Comparison of ENCODE assay signal across 10 mouse cellular contexts in genomic region chr2:164967193-164967592, GRCm38 (mm10). TPM values are rescaled to one million over a fixed set of nuclear protein-coding genes. Genes with fewer than 3 reads are reported as not detected.
DNase-seq lines count a peak whose midpoint lies in the region; ATAC-seq and TF ChIP-seq lines count a peak whose summit lies in the region.
"Had no signal": no experiment of that assay in that cellular context is flagged by ENCODE, and none has a peak within 500 bp of the region (broad histone marks: within the 10 kb centered on the region; RNA-seq: fewer than 3 reads in every experiment).

No protein-coding gene starts in this region.

- TF ChIP-seq POLR2A in lung, adult 2 months (IDR thresholded peaks at IDR 0.05; ENCODE audit: borderline replicate concordance, extremely low read depth, low read depth, low read length): no peak

- 15% methylated on average over 6 of the region's 6 CpGs for WGBS in lung, postnatal 0 days
- 17% methylated on average over 6 of the region's 6 CpGs for WGBS in lung, adult 2 months
- 5% methylated on average over 6 of the region's 6 CpGs for WGBS in forebrain, embryonic 12.5 days
- WGBS in midbrain, postnatal 0 days: 10% methylated on average over 6 of the region's 6 CpGs

- no peak for ATAC-seq in lung, postnatal 0 days
- no peak for ATAC-seq in forebrain, embryonic 12.5 days (ENCODE audit: low FRiP score)
- ATAC-seq in midbrain, postnatal 0 days (ENCODE audit: low FRiP score): no peak

- H3K4me3 ChIP-seq in lung, postnatal 0 days (ENCODE audit: low read depth, low read length): no peak overlapping the region
- no peak overlapping the region for H3K4me3 ChIP-seq in lung, adult 2 months (replicated peaks; ENCODE audit: extremely low read depth, low read depth, low read length)
- 0 out of 2 replicates have a peak overlapping the region, but pooled peaks have one; percentile 44 for H3K4me3 ChIP-seq in forebrain, embryonic 12.5 days (replicated peaks)
- H3K4me3 ChIP-seq in midbrain, postnatal 0 days (ENCODE audit: low read depth, low read length): peak overlapping the region; percentile 78

- no peak for TF ChIP-seq EP300 in lung, postnatal 0 days (IDR thresholded peaks at IDR 0.05)

- H3K4me1 ChIP-seq in lung, postnatal 0 days (ENCODE audit: insufficient read depth, low read depth, low read length): no peaks in the 10 kb centered on the region
- H3K4me1 ChIP-seq in lung, adult 2 months (ENCODE audit: control insufficient read depth, insufficient read depth, low read length): no peaks in the 10 kb centered on the region
- H3K4me1 ChIP-seq in forebrain, embryonic 12.5 days: peaks cover 74% of the 10 kb centered on the region
- peaks cover 31% of the 10 kb centered on the region for H3K4me1 ChIP-seq in midbrain, postnatal 0 days (ENCODE audit: insufficient read depth, low read length)
- H3K4me1 ChIP-seq: liver, embryonic 13.5 days had no signal

- no peak overlapping the region for H3K27ac ChIP-seq in lung, postnatal 0 days (ENCODE audit: low read length)
- no peak overlapping the region for H3K27ac ChIP-seq in forebrain, embryonic 12.5 days
- peak overlapping the region; percentile 92 for H3K27ac ChIP-seq in midbrain, postnatal 0 days (ENCODE audit: low read depth, low read length)
- H3K27ac ChIP-seq: liver, embryonic 13.5 days had no signal

- H3K27me3 ChIP-seq in lung, postnatal 0 days (replicated peaks; ENCODE audit: insufficient read depth, low read length): peaks cover 52% of the 10 kb centered on the region
- peaks cover 65% of the 10 kb centered on the region for H3K27me3 ChIP-seq in forebrain, embryonic 12.5 days
- H3K27me3 ChIP-seq in midbrain, postnatal 0 days (ENCODE audit: insufficient read depth, low read length): no peaks in the 10 kb centered on the region

- no peaks in the 10 kb centered on the region for H3K36me3 ChIP-seq in lung, postnatal 0 days (ENCODE audit: insufficient read depth, low read length)
- H3K36me3 ChIP-seq in forebrain, embryonic 12.5 days (replicated peaks): no peaks in the 10 kb centered on the region
- H3K36me3 ChIP-seq in midbrain, postnatal 0 days (ENCODE audit: insufficient read depth, low read length): no peaks in the 10 kb centered on the region
- H3K36me3 ChIP-seq: liver, embryonic 13.5 days had no signal

- H3K4me2 ChIP-seq in lung, postnatal 0 days (replicated peaks; ENCODE audit: low read depth, low read length): no peak overlapping the region
- peak overlapping the region; percentile 64; the same call in 1 of the 2 replicates for H3K4me2 ChIP-seq in forebrain, embryonic 12.5 days
- peak overlapping the region; percentile 68 for H3K4me2 ChIP-seq in midbrain, postnatal 0 days (ENCODE audit: low read depth, low read length, poor library complexity, severe bottlenecking)
- H3K4me2 ChIP-seq: liver, embryonic 13.5 days had no signal

- H3K9me3 ChIP-seq in lung, postnatal 0 days (ENCODE audit: low read length): no peaks in the 10 kb centered on the region
- no peaks in the 10 kb centered on the region for H3K9me3 ChIP-seq in forebrain, embryonic 12.5 days
- no peaks in the 10 kb centered on the region for H3K9me3 ChIP-seq in midbrain, postnatal 0 days (ENCODE audit: low read length)
- H3K9me3 ChIP-seq: liver, embryonic 13.5 days had no signal

- H3K9ac ChIP-seq in lung, postnatal 0 days (replicated peaks; ENCODE audit: low read depth): no peak overlapping the region
- no peak overlapping the region for H3K9ac ChIP-seq in forebrain, embryonic 12.5 days
- no peak overlapping the region for H3K9ac ChIP-seq in midbrain, postnatal 0 days (replicated peaks; ENCODE audit: low read length, poor library complexity, severe bottlenecking)
- H3K9ac ChIP-seq: liver, embryonic 13.5 days had no signal

- TF ChIP-seq CTCF in lung, postnatal 0 days (IDR thresholded peaks at IDR 0.05): 0 out of 2 replicates have a peak, but pooled peaks have one; percentile 10
- no peak for TF ChIP-seq CTCF in lung, adult 2 months (IDR thresholded peaks at IDR 0.05; ENCODE audit: insufficient read depth, low read length)
- TF ChIP-seq CTCF in midbrain, postnatal 0 days (IDR thresholded peaks at IDR 0.05): peak; percentile 5; the same call in 1 of the 2 replicates

- no peak for DNase-seq in lung, postnatal 0 days (ENCODE audit: low spot score)
- no peak for DNase-seq in lung, adult 2 months
- DNase-seq in cerebellum, adult 8-10 months: peak; percentile 61
- no peak for DNase-seq in midbrain, postnatal 0 days (ENCODE audit: low spot score)
- DNase-seq in spleen, postnatal 10 days (ENCODE audit: low spot score in 2 of 2): no peak
- DNase-seq in adrenal gland, adult 18-20 months (ENCODE audit: low spot score in 2 of 2): no peak
- no peak for DNase-seq in lung, postnatal 36 days
- DNase-seq: adrenal gland, postnatal 36 days; liver, embryonic 13.5 days had no signal

RNA-seq across cellular contexts. Expression of gene Slc12a5, which starts 6.6 kb away (rescaled TPM):
- 0.84 and 1.0 TPM in 2 replicates for polyA plus RNA-seq in lung, postnatal 0 days (2015; fragmentation: Nextera tagmentation; extraction: Ambion mirVana)
- 3.6 and 3.9 TPM in 2 replicates for polyA plus RNA-seq in lung, adult 2 months (2012; rRNA removed)
- 5.6 and 6.2 TPM in 2 replicates for polyA plus RNA-seq in forebrain, embryonic 12.5 days (2016; fragmentation: Nextera tagmentation; extraction: Ambion mirVana)
- 311 and 368 TPM in 2 replicates for total RNA-seq in midbrain, postnatal 0 days (2014; rRNA removed)
- 83.5 and 86.4 TPM in 2 replicates for polyA plus RNA-seq in midbrain, postnatal 0 days (2015; fragmentation: Nextera tagmentation; extraction: Ambion mirVana)
- total RNA-seq in adrenal gland, adult 18-20 months (2021): 1 to 10 TPM; 5.2 to 9.0 TPM

RNA-seq across cellular contexts. Expression of gene Mmp9, which starts 26.6 kb away (rescaled TPM):
- polyA plus RNA-seq in lung, postnatal 0 days (2015; fragmentation: Nextera tagmentation; extraction: Ambion mirVana): 4.5 and 5.6 TPM in 2 replicates
- polyA plus RNA-seq in lung, adult 2 months (2012; rRNA removed): 12.4 and 13.4 TPM in 2 replicates
- 3.6 and 4.4 TPM in 2 replicates for polyA plus RNA-seq in forebrain, embryonic 12.5 days (2016; fragmentation: Nextera tagmentation; extraction: Ambion mirVana)
- total RNA-seq in midbrain, postnatal 0 days (2014; rRNA removed): 7.5 and 13.4 TPM in 2 replicates
- 7.1 and 8.2 TPM in 2 replicates for polyA plus RNA-seq in midbrain, postnatal 0 days (2015; fragmentation: Nextera tagmentation; extraction: Ambion mirVana)
- total RNA-seq in adrenal gland, adult 18-20 months (2021): 1 to 10 TPM in 1 of 2 experiments, under 1 TPM in 1; 0.89 to 2.7 TPM

RNA-seq across cellular contexts. Expression of gene Zfp335, which starts 55.6 kb away (rescaled TPM):
- 5.0 and 5.2 TPM in 2 replicates for polyA plus RNA-seq in lung, postnatal 0 days (2015; fragmentation: Nextera tagmentation; extraction: Ambion mirVana)
- polyA plus RNA-seq in lung, adult 2 months (2012; rRNA removed): 33.2 and 34.9 TPM in 2 replicates
- 18.3 and 19.1 TPM in 2 replicates for polyA plus RNA-seq in forebrain, embryonic 12.5 days (2016; fragmentation: Nextera tagmentation; extraction: Ambion mirVana)
- total RNA-seq in midbrain, postnatal 0 days (2014; rRNA removed): 28.9 and 29.0 TPM in 2 replicates
- polyA plus RNA-seq in midbrain, postnatal 0 days (2015; fragmentation: Nextera tagmentation; extraction: Ambion mirVana): 11.1 and 11.4 TPM in 2 replicates
- total RNA-seq in adrenal gland, adult 18-20 months (2021): 10 to 100 TPM; 20.9 to 22.4 TPM

Comparison
In these comparisons a context has a peak if more than half of its experiments do, and no peak if none do; other contexts are left out.
1. H3K4me3 ChIP-seq: peak in forebrain, embryonic 12.5 days (single experiment) and midbrain, postnatal 0 days (single experiment); none in lung, postnatal 0 days (single experiment) and lung, adult 2 months (single experiment).
2. RNA of gene Slc12a5, which starts 6.6 kb away (polyA plus RNA-seq): 83.5 to 86.4 TPM in midbrain, postnatal 0 days; 5.6 to 6.2 TPM in forebrain, embryonic 12.5 days, 3.6 to 3.9 TPM in lung, adult 2 months and 0.84 to 1.0 TPM in lung, postnatal 0 days; every median in the first group is over 10 times any median in the second.